Mouse (Mus musculus) right cerebral cortex, postnatal 4 days (tissue): ENCODE measurements around the gene Fry.

Experiments used
- DNase-seq: peaks from one replicate; pipeline ENCODE4 v3.0.0-alpha.2; 2022

The Fry gene

GRCm38 (mm10) chr5:150409451-150410045 is 291.1 kb downstream of the Fry start:
- no peak for DNase-seq

GRCm38 (mm10) chr5:150412750-150413450 is 294.5 kb downstream of the Fry start:
- no peak for DNase-seq

GRCm38 (mm10) chr5:150414823-150415222 is 296.4 kb downstream of the Fry start:
- DNase-seq, result no peak

- DNase-seq, result no peak
Measured at GRCm38 (mm10) chr5:150417223-150417622, 298.8 kb downstream of the Fry start.

GRCm38 (mm10) chr5:150418035-150418434 is 299.6 kb downstream of the Fry start:
- no peak for DNase-seq

GRCm38 (mm10) chr5:150425038-150425437 is 306.6 kb downstream of the Fry start:
- no peak for DNase-seq

GRCm38 (mm10) chr5:150426595-150426994 is 308.1 kb downstream of the Fry start:
- peak; percentile 71 for DNase-seq

GRCm38 (mm10) chr5:150431286-150431685 is 312.8 kb downstream of the Fry start:
- peak; percentile 58 for DNase-seq

GRCm38 (mm10) chr5:150432960-150433359 is 314.5 kb downstream of the Fry start:
- no peak for DNase-seq

GRCm38 (mm10) chr5:150436629-150437389 is 318.4 kb downstream of the Fry start:
- no peak for DNase-seq

GRCm38 (mm10) chr5:150441690-150442089 is 323.2 kb downstream of the Fry start:
- DNase-seq, result peak; percentile 44

- no peak for DNase-seq
Measured at GRCm38 (mm10) chr5:150451281-150452003, 333.0 kb downstream of the Fry start.

GRCm38 (mm10) chr5:150452004-150452626 is 333.7 kb downstream of the Fry start:
- DNase-seq, result no peak

- no peak for DNase-seq
Measured at GRCm38 (mm10) chr5:150452671-150453070, 334.2 kb downstream of the Fry start.

GRCm38 (mm10) chr5:150453490-150453889 is 335.0 kb downstream of the Fry start:
- DNase-seq, result no peak

GRCm38 (mm10) chr5:150457165-150457903 is 338.9 kb downstream of the Fry start:
- DNase-seq, result no peak

- no peak for DNase-seq
Measured at GRCm38 (mm10) chr5:150457904-150458739, 339.7 kb downstream of the Fry start.

- no peak for DNase-seq
Measured at GRCm38 (mm10) chr5:150459801-150460200, 341.4 kb downstream of the Fry start.

- no peak for DNase-seq
Measured at GRCm38 (mm10) chr5:150464721-150465120, 346.3 kb downstream of the Fry start.

GRCm38 (mm10) chr5:150465218-150465617 is 346.8 kb downstream of the Fry start:
- DNase-seq, result no peak

- DNase-seq, result peak; percentile 44
Measured at GRCm38 (mm10) chr5:150466132-150466531, 347.7 kb downstream of the Fry start.
